Mouse (Mus musculus): ENCODE data around the gene Ankrd22. TPM values are rescaled to one million over a fixed set of nuclear protein-coding genes. Genes with fewer than 3 reads are reported as not detected.
A peak's percentile ranks its signal among the peaks of the same experiment; 100 is the strongest.
"Not testable (repeated sequence)": the region's sequence is repeated elsewhere in the genome, so short reads cannot be mapped to it uniquely, and the experiment has no call there.

Ankrd22 gene
- polyA plus RNA-seq, 1 experiment: not detected

DNA sequence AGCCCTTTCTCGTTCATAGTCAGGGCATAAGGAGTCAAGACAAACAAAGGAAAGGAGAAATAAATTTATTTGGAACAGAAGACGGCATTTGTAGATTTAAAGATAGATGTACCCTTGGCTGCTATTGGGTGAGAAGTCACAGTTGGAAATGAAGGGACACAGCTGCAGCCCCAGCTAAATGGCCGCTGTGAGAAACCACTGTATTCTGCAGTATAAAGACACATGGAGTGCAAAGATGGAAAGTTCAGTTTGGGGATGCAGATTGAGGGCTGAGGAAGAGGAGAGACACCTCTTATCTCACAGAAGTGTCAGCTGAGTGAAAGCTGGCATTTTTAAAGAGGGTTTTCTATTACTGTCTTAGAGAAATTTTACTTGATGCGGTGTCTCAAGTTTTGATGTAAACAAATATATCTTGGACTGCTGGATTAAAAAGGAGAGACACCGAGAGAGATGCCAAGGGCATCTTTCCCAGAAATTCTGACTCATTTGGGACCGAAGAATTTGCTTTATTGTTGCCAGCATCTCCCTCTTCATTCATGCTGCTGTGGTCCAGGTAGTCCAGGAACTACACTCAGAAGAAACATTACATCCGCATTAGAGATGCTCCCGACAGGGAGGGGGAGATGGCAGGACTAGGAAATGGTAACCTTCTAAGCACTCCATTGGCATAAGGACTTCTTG lies 41.0 kb upstream of the Ankrd22 start:
- H3K36me3 ChIP-seq (ENCODE audit: control insufficient read depth, insufficient read depth, low read length): no peaks in the 10 kb centered on the region
- H3K27ac ChIP-seq (ENCODE audit: insufficient read depth, low read depth, low read length): no peak overlapping the region
- no peaks in the 10 kb centered on the region for H3K27me3 ChIP-seq (replicated peaks; ENCODE audit: control insufficient read depth, insufficient read depth, low read length)
- H3K4me3 ChIP-seq (ENCODE audit: insufficient read depth, low read depth, low read length): no peak overlapping the region
- WGBS: 81% methylated on average over 8 of the region's 8 CpGs
- no peak for DNase-seq
- TF ChIP-seq CTCF (conservative IDR thresholded peaks at IDR 0.05; ENCODE audit: insufficient read depth, insufficient read length, low read depth, low read length) (no peak), POLR2A (IDR thresholded peaks at IDR 0.05; ENCODE audit: low read depth, low read length) (no peak)
- H3K4me1 ChIP-seq (ENCODE audit: control insufficient read depth, insufficient read depth, low read length): no peaks in the 10 kb centered on the region

DNA sequence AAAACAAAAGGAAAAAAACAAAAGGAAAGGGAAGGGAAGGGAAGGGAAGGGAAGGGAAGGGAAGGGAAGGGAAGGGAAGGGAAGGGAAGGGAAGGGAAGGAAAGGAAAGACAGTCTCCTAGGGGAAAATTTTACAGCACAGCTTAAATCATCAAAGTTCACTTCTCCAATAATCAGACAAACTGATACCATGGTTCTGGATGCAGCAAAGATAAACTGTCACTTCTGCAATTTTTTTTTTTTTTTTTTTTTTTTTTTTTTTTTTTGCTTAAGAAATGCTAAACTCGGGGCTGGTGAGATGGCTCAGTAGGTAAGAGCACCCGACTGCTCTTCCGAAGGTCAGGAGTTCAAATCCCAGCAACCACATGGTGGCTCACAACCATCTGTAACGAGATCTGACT lies 40.3 kb upstream of the Ankrd22 start:
- H3K36me3 ChIP-seq (ENCODE audit: control insufficient read depth, insufficient read depth, low read length); H3K4me1 ChIP-seq (ENCODE audit: control insufficient read depth, insufficient read depth, low read length); H3K4me3 ChIP-seq (ENCODE audit: insufficient read depth, low read depth, low read length); H3K27ac ChIP-seq (ENCODE audit: insufficient read depth, low read depth, low read length); DNase-seq; H3K27me3 ChIP-seq (replicated peaks; ENCODE audit: control insufficient read depth, insufficient read depth, low read length): not testable (repeated sequence)
- WGBS: 69% methylated on average over 4 of the region's 4 CpGs

GRCm38 (mm10) chr19:34202668-34203067 lies 36.8 kb upstream of the Ankrd22 start:
- DNase-seq: no peak
- Histone ChIP-seq H3K4me3 (ENCODE audit: insufficient read depth, low read depth, low read length) (no peak overlapping the region), H3K4me1 (ENCODE audit: control insufficient read depth, insufficient read depth, low read length) (peaks cover 3% of the 10 kb centered on the region; the same call in 1 of the 2 replicates), H3K27me3 (replicated peaks; ENCODE audit: control insufficient read depth, insufficient read depth, low read length) (no peaks in the 10 kb centered on the region), H3K36me3 (ENCODE audit: control insufficient read depth, insufficient read depth, low read length) (no peaks in the 10 kb centered on the region), H3K27ac (ENCODE audit: insufficient read depth, low read depth, low read length) (no peak overlapping the region)
- TF ChIP-seq POLR2A (IDR thresholded peaks at IDR 0.05; ENCODE audit: low read depth, low read length): no peak
- TF ChIP-seq CTCF (conservative IDR thresholded peaks at IDR 0.05; ENCODE audit: insufficient read depth, insufficient read length, low read depth, low read length): no peak
- 91% methylated on average over 2 of the region's 2 CpGs for WGBS

GRCm38 (mm10) chr19:34199488-34199887 lies 33.6 kb upstream of the Ankrd22 start:
- no peak overlapping the region for H3K27ac ChIP-seq (ENCODE audit: insufficient read depth, low read depth, low read length)
- H3K4me1 ChIP-seq (ENCODE audit: control insufficient read depth, insufficient read depth, low read length): peaks cover 3% of the 10 kb centered on the region; the same call in 1 of the 2 replicates
- 50% methylated on average over 2 of the region's 2 CpGs for WGBS
- TF ChIP-seq CTCF (conservative IDR thresholded peaks at IDR 0.05; ENCODE audit: insufficient read depth, insufficient read length, low read depth, low read length) (no peak), POLR2A (IDR thresholded peaks at IDR 0.05; ENCODE audit: low read depth, low read length) (no peak)
- no peak overlapping the region for H3K4me3 ChIP-seq (ENCODE audit: insufficient read depth, low read depth, low read length)
- DNase-seq: peak; percentile 9
- no peaks in the 10 kb centered on the region for H3K27me3 ChIP-seq (replicated peaks; ENCODE audit: control insufficient read depth, insufficient read depth, low read length)
- H3K36me3 ChIP-seq (ENCODE audit: control insufficient read depth, insufficient read depth, low read length): no peaks in the 10 kb centered on the region

GRCm38 (mm10) chr19:34198901-34199300 lies 33.0 kb upstream of the Ankrd22 start:
- H3K27me3 ChIP-seq (replicated peaks; ENCODE audit: control insufficient read depth, insufficient read depth, low read length): no peaks in the 10 kb centered on the region
- WGBS: 90% methylated on average over 4 of the region's 4 CpGs
- H3K36me3 ChIP-seq (ENCODE audit: control insufficient read depth, insufficient read depth, low read length): no peaks in the 10 kb centered on the region
- TF ChIP-seq POLR2A (IDR thresholded peaks at IDR 0.05; ENCODE audit: low read depth, low read length) (no peak), CTCF (conservative IDR thresholded peaks at IDR 0.05; ENCODE audit: insufficient read depth, insufficient read length, low read depth, low read length) (no peak)
- no peak overlapping the region for H3K4me3 ChIP-seq (ENCODE audit: insufficient read depth, low read depth, low read length)
- DNase-seq: no peak
- H3K4me1 ChIP-seq (ENCODE audit: control insufficient read depth, insufficient read depth, low read length): peaks cover 3% of the 10 kb centered on the region; the same call in 1 of the 2 replicates
- H3K27ac ChIP-seq (ENCODE audit: insufficient read depth, low read depth, low read length): no peak overlapping the region

DNA sequence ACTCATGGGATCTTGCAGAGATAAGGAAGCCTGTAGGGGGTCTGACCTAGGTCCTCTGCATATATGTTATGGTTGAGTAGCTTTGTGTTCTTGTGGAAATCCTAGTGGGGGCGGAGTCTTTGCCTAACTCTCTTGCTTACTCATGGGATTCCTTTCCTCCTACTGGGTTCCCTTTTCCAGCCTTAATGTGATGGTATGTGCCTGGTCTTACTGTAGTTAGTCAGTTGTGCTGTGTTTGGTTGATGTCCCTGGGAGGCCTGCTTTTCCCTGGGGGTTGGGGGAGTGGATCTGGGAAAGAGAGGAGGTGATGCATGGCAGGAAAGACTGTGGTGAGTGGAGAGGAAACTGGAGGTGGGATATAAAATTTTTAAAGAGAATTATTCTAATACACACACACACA lies 32.2 kb upstream of the Ankrd22 start:
- 100% methylated on average over 1 of the region's 1 CpGs for WGBS
- no peak for DNase-seq
- peaks cover 3% of the 10 kb centered on the region; the same call in 1 of the 2 replicates for H3K4me1 ChIP-seq (ENCODE audit: control insufficient read depth, insufficient read depth, low read length)
- no peak overlapping the region for H3K4me3 ChIP-seq (ENCODE audit: insufficient read depth, low read depth, low read length)
- no peak for TF ChIP-seq CTCF (conservative IDR thresholded peaks at IDR 0.05; ENCODE audit: insufficient read depth, insufficient read length, low read depth, low read length)
- no peak for TF ChIP-seq POLR2A (IDR thresholded peaks at IDR 0.05; ENCODE audit: low read depth, low read length)
- no peak overlapping the region for H3K27ac ChIP-seq (ENCODE audit: insufficient read depth, low read depth, low read length)
- no peaks in the 10 kb centered on the region for H3K27me3 ChIP-seq (replicated peaks; ENCODE audit: control insufficient read depth, insufficient read depth, low read length)
- H3K36me3 ChIP-seq (ENCODE audit: control insufficient read depth, insufficient read depth, low read length): no peaks in the 10 kb centered on the region

DNA sequence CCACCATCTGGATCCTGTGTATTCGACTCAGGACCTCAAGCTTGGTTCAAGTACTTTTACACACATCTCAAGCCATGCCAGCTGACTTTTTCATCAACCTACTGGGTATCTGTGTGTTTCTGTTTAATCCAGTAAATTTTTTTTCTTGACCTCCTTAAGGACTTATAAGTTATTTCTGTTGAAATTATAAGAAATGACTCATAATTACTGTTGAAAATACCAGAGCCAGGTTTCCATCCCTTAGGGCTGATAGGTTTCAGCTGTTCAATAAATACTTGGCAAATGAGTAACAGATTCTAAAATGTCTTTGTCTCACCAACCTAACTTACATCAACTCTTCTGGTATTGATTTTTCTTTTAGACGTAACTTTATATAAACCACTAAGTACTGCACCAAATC lies 29.2 kb upstream of the Ankrd22 start:
- WGBS: 79% methylated on average over 2 of the region's 2 CpGs
- H3K4me3 ChIP-seq (ENCODE audit: insufficient read depth, low read depth, low read length): no peak overlapping the region
- H3K27ac ChIP-seq (ENCODE audit: insufficient read depth, low read depth, low read length): no peak overlapping the region
- no peaks in the 10 kb centered on the region for H3K27me3 ChIP-seq (replicated peaks; ENCODE audit: control insufficient read depth, insufficient read depth, low read length)
- peaks cover 3% of the 10 kb centered on the region; the same call in 1 of the 2 replicates for H3K4me1 ChIP-seq (ENCODE audit: control insufficient read depth, insufficient read depth, low read length)
- no peaks in the 10 kb centered on the region for H3K36me3 ChIP-seq (ENCODE audit: control insufficient read depth, insufficient read depth, low read length)
- no peak for TF ChIP-seq POLR2A (IDR thresholded peaks at IDR 0.05; ENCODE audit: low read depth, low read length)
- TF ChIP-seq CTCF (conservative IDR thresholded peaks at IDR 0.05; ENCODE audit: insufficient read depth, insufficient read length, low read depth, low read length): no peak
- no peak for DNase-seq
